Mouse (Mus musculus): ENCODE results near the gene Chrd.

The Chrd gene

GRCm38 (mm10) chr16:20732925-20733730 lies at the start of gene Chrd:
Gene Chrd (plus strand): TSS chr16:20733127.
- in situ Hi-C loops (cut with MboI; ENCODE audit: low pct_unique_long_range_greater_than_20kb in 1 of 2, low sequenced_read_pairs in 2 of 2, unreplicated experiment in 1 of 2) = no loop called here

GRCm38 (mm10) chr16:20690774-20691173 lies 42.2 kb upstream of the Chrd start:
- in situ Hi-C loops (cut with MboI; ENCODE audit: low pct_unique_long_range_greater_than_20kb in 1 of 2, low sequenced_read_pairs in 2 of 2, unreplicated experiment in 1 of 2) = no loop called here

- in situ Hi-C loops (cut with MboI; ENCODE audit: low pct_unique_long_range_greater_than_20kb in 1 of 2, low sequenced_read_pairs in 2 of 2, unreplicated experiment in 1 of 2) = no loop called here
Observed at GRCm38 (mm10) chr16:20691617-20692016, 41.3 kb upstream of the Chrd start.

- in situ Hi-C loops (cut with MboI; ENCODE audit: low pct_unique_long_range_greater_than_20kb in 1 of 2, low sequenced_read_pairs in 2 of 2, unreplicated experiment in 1 of 2) = no loop called here
Observed at GRCm38 (mm10) chr16:20692241-20692965, 40.5 kb upstream of the Chrd start.

- in situ Hi-C loops (cut with MboI; ENCODE audit: low pct_unique_long_range_greater_than_20kb in 1 of 2, low sequenced_read_pairs in 2 of 2, unreplicated experiment in 1 of 2) = no loop called here
Observed at GRCm38 (mm10) chr16:20693111-20693701, 39.7 kb upstream of the Chrd start, which contains the start of gene Fam131a. Gene Fam131a (plus strand): TSS chr16:20693241.

GRCm38 (mm10) chr16:20694781-20695180 lies 38.1 kb upstream of the Chrd start:
- in situ Hi-C loops (cut with MboI; ENCODE audit: low pct_unique_long_range_greater_than_20kb in 1 of 2, low sequenced_read_pairs in 2 of 2, unreplicated experiment in 1 of 2) = no loop called here

- in situ Hi-C loops (cut with MboI; ENCODE audit: low pct_unique_long_range_greater_than_20kb in 1 of 2, low sequenced_read_pairs in 2 of 2, unreplicated experiment in 1 of 2) = no loop called here
Observed at GRCm38 (mm10) chr16:20695622-20696323, 37.2 kb upstream of the Chrd start.

- in situ Hi-C loops (cut with MboI; ENCODE audit: low pct_unique_long_range_greater_than_20kb in 1 of 2, low sequenced_read_pairs in 2 of 2, unreplicated experiment in 1 of 2) = no loop called here
Observed at GRCm38 (mm10) chr16:20699266-20699665, 33.7 kb upstream of the Chrd start.

- in situ Hi-C loops (cut with MboI; ENCODE audit: low pct_unique_long_range_greater_than_20kb in 1 of 2, low sequenced_read_pairs in 2 of 2, unreplicated experiment in 1 of 2) = no loop called here
Observed at GRCm38 (mm10) chr16:20700036-20700435, 32.9 kb upstream of the Chrd start.

- in situ Hi-C loops (cut with MboI; ENCODE audit: low pct_unique_long_range_greater_than_20kb in 1 of 2, low sequenced_read_pairs in 2 of 2, unreplicated experiment in 1 of 2) = no loop called here
Observed at GRCm38 (mm10) chr16:20701316-20701715, 31.6 kb upstream of the Chrd start.

- in situ Hi-C loops (cut with MboI; ENCODE audit: low pct_unique_long_range_greater_than_20kb in 1 of 2, low sequenced_read_pairs in 2 of 2, unreplicated experiment in 1 of 2) = no loop called here
Observed at GRCm38 (mm10) chr16:20701729-20702521, 31.0 kb upstream of the Chrd start.

- in situ Hi-C loops (cut with MboI; ENCODE audit: low pct_unique_long_range_greater_than_20kb in 1 of 2, low sequenced_read_pairs in 2 of 2, unreplicated experiment in 1 of 2) = no loop called here
Observed at GRCm38 (mm10) chr16:20702522-20702893, 30.4 kb upstream of the Chrd start.

GRCm38 (mm10) chr16:20703071-20703470 lies 29.9 kb upstream of the Chrd start:
- in situ Hi-C loops (cut with MboI; ENCODE audit: low pct_unique_long_range_greater_than_20kb in 1 of 2, low sequenced_read_pairs in 2 of 2, unreplicated experiment in 1 of 2) = no loop called here

- in situ Hi-C loops (cut with MboI; ENCODE audit: low pct_unique_long_range_greater_than_20kb in 1 of 2, low sequenced_read_pairs in 2 of 2, unreplicated experiment in 1 of 2) = no loop called here
Observed at GRCm38 (mm10) chr16:20703699-20704400, 29.1 kb upstream of the Chrd start.

GRCm38 (mm10) chr16:20705786-20706185 lies 27.1 kb upstream of the Chrd start:
- in situ Hi-C loops (cut with MboI; ENCODE audit: low pct_unique_long_range_greater_than_20kb in 1 of 2, low sequenced_read_pairs in 2 of 2, unreplicated experiment in 1 of 2) = no loop called here

- in situ Hi-C loops (cut with MboI; ENCODE audit: low pct_unique_long_range_greater_than_20kb in 1 of 2, low sequenced_read_pairs in 2 of 2, unreplicated experiment in 1 of 2) = no loop called here
Observed at GRCm38 (mm10) chr16:20706407-20707055, 26.4 kb upstream of the Chrd start.

All from mouse embryonic stem cell (cell line).